In the genomic region with DNA sequence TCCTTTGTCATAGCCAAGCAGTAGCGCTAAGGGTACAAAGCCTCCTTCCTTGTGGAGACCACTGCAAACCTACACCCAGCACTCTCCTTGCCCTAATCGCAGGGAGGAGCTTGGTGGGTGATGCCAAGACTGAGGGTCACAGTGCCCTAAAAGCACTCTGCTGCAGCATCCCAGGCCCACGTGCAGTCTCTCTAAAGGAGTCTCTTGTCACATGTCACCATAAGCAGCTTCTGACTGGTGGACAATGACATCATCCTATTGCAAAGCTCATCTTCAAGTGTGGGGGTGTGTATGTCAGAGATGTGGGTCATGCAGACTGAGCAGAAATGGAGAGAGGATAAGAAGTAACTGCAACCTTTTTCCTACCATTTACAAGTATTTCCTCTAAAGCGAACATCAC, we compare ENCODE assay signal across 9 mouse cellular contexts. TPM values are rescaled to one million over a fixed set of nuclear protein-coding genes. Genes with fewer than 3 reads are reported as not detected.
A peak's percentile ranks its signal among the peaks of the same experiment; 100 is the strongest.
DNase-seq lines count a peak whose midpoint lies in the region; ATAC-seq and TF ChIP-seq lines count a peak whose summit lies in the region.
"Had no signal": no experiment of that assay in that cellular context is flagged by ENCODE, and none has a peak within 500 bp of the region (broad histone marks: within the 10 kb centered on the region; RNA-seq: fewer than 3 reads in every experiment).

No protein-coding gene starts in this region.

- H3K9ac ChIP-seq in embryonic facial prominence, embryonic 14.5 days (ENCODE audit: low read depth, low read length): peak overlapping the region; percentile 71; the same call in 1 of the 2 replicates
- no peak overlapping the region for H3K9ac ChIP-seq in stomach, postnatal 0 days (ENCODE audit: low read length)

- peak; percentile 47; the same call in 1 of the 2 replicates for ATAC-seq in cerebellum, adult (ENCODE audit: insufficient number of reproducible peaks, low FRiP score, low TSS enrichment)
- no peak for ATAC-seq in embryonic facial prominence, embryonic 14.5 days (ENCODE audit: low read depth)
- no peak for ATAC-seq in stomach, postnatal 0 days (ENCODE audit: low FRiP score, low TSS enrichment)
- ATAC-seq in erythroblast, adult 5-6 weeks (replicated peaks; ENCODE audit: low FRiP score, poor library complexity, severe bottlenecking): no peak

- H3K4me3 ChIP-seq in embryonic facial prominence, embryonic 14.5 days (ENCODE audit: low read depth, low read length): peak overlapping the region; percentile 96; the same call in 1 of the 2 replicates
- peak overlapping the region; percentile 80; the same call in 1 of the 2 replicates for H3K4me3 ChIP-seq in midbrain, embryonic 10.5 days
- H3K4me3 ChIP-seq in stomach, postnatal 0 days (ENCODE audit: low read depth, low read length): no peak overlapping the region

- peaks cover 52% of the 10 kb centered on the region for H3K36me3 ChIP-seq in embryonic facial prominence, embryonic 14.5 days (ENCODE audit: control insufficient read depth, insufficient read depth, low read length)
- peaks cover 54% of the 10 kb centered on the region for H3K36me3 ChIP-seq in midbrain, embryonic 10.5 days
- peaks cover 6% of the 10 kb centered on the region for H3K36me3 ChIP-seq in stomach, postnatal 0 days (ENCODE audit: control insufficient read depth, insufficient read depth, low read length)

- WGBS in embryonic facial prominence, embryonic 14.5 days: 76% methylated on average over 4 of the region's 4 CpGs
- 76% methylated on average over 4 of the region's 4 CpGs for WGBS in midbrain, embryonic 10.5 days
- 75% methylated on average over 4 of the region's 4 CpGs for WGBS in stomach, postnatal 0 days

- H3K27me3 ChIP-seq in embryonic facial prominence, embryonic 14.5 days (replicated peaks; ENCODE audit: control insufficient read depth, insufficient read depth, low read length): no peaks in the 10 kb centered on the region
- no peaks in the 10 kb centered on the region for H3K27me3 ChIP-seq in midbrain, embryonic 10.5 days (ENCODE audit: low read depth, poor library complexity, severe bottlenecking)
- no peaks in the 10 kb centered on the region for H3K27me3 ChIP-seq in stomach, postnatal 0 days (ENCODE audit: control insufficient read depth, insufficient read depth, low read length)
- H3K27me3 ChIP-seq: embryonic facial prominence, embryonic 12.5 days had no signal

- no peaks in the 10 kb centered on the region for H3K9me3 ChIP-seq in embryonic facial prominence, embryonic 14.5 days (ENCODE audit: control insufficient read depth, low read length)
- H3K9me3 ChIP-seq in midbrain, embryonic 10.5 days (replicated peaks): no peaks in the 10 kb centered on the region
- H3K9me3 ChIP-seq in stomach, postnatal 0 days (ENCODE audit: control insufficient read depth, low read length): no peaks in the 10 kb centered on the region
- H3K9me3 ChIP-seq: embryonic facial prominence, embryonic 12.5 days had no signal

- peaks cover 26% of the 10 kb centered on the region for H3K4me1 ChIP-seq in embryonic facial prominence, embryonic 14.5 days (ENCODE audit: control insufficient read depth, insufficient read depth, low read length)
- peaks cover 52% of the 10 kb centered on the region for H3K4me1 ChIP-seq in midbrain, embryonic 10.5 days
- peaks cover 5% of the 10 kb centered on the region for H3K4me1 ChIP-seq in stomach, postnatal 0 days (replicated peaks; ENCODE audit: control insufficient read depth, insufficient read depth)

- TF ChIP-seq CTCF in stomach, postnatal 0 days (IDR thresholded peaks at IDR 0.05; ENCODE audit: low read depth): no peak

- DNase-seq in cerebellum, postnatal 4 days (ENCODE audit: low spot score in 2 of 2): no peak
- DNase-seq in 3T3-L1 (ENCODE audit: low read depth, low spot score): peak; percentile 31
- DNase-seq in embryonic facial prominence, embryonic 14.5 days (ENCODE audit: low spot score): no peak
- DNase-seq in midbrain, embryonic 10.5 days (ENCODE audit: low spot score): no peak
- DNase-seq in stomach, postnatal 0 days (ENCODE audit: low spot score): no peak
- no peak for DNase-seq in spleen, postnatal 4 days (ENCODE audit: low spot score in 2 of 2)

- H3K4me2 ChIP-seq in embryonic facial prominence, embryonic 14.5 days (ENCODE audit: low read depth, low read length): peak overlapping the region; percentile 94
- no peak overlapping the region for H3K4me2 ChIP-seq in stomach, postnatal 0 days (replicated peaks; ENCODE audit: low read depth)

- no peak overlapping the region for H3K27ac ChIP-seq in embryonic facial prominence, embryonic 14.5 days (replicated peaks; ENCODE audit: low read depth, low read length)
- H3K27ac ChIP-seq in midbrain, embryonic 10.5 days (replicated peaks): no peak overlapping the region
- H3K27ac ChIP-seq in stomach, postnatal 0 days (replicated peaks): no peak overlapping the region

- no peak for TF ChIP-seq EP300 in stomach, postnatal 0 days (optimal IDR thresholded peaks at IDR 0.05)

RNA-seq across cellular contexts. Expression of a gene that starts 3.9 kb away (rescaled TPM):
- 22.5 and 23.8 TPM in 2 replicates for polyA plus RNA-seq in embryonic facial prominence, embryonic 14.5 days (2014; fragmentation: Nextera tagmentation; extraction: Ambion mirVana)
- polyA plus RNA-seq in midbrain, embryonic 10.5 days (2016; fragmentation: Nextera tagmentation; extraction: Ambion mirVana): 12.4 and 12.9 TPM in 2 replicates
- 4.2 and 5.0 TPM in 2 replicates for polyA plus RNA-seq in stomach, postnatal 0 days (2015; fragmentation: Nextera tagmentation; extraction: Ambion mirVana)
- 0.96 and 6.7 TPM in 2 replicates for total RNA-seq in erythroblast, adult 5-6 weeks (2015; ENCODE audit: low replicate concordance)
- 2.1 and 7.8 TPM in 2 replicates for total RNA-seq in erythroblast, adult 5-6 weeks (2017; ENCODE audit: low replicate concordance)

RNA-seq across cellular contexts. Expression of a gene that starts 39.1 kb away (rescaled TPM):
- 123 and 127 TPM in 2 replicates for polyA plus RNA-seq in embryonic facial prominence, embryonic 14.5 days (2014; fragmentation: Nextera tagmentation; extraction: Ambion mirVana)
- 172 and 182 TPM in 2 replicates for polyA plus RNA-seq in midbrain, embryonic 10.5 days (2016; fragmentation: Nextera tagmentation; extraction: Ambion mirVana)
- 73.6 and 77.7 TPM in 2 replicates for polyA plus RNA-seq in stomach, postnatal 0 days (2015; fragmentation: Nextera tagmentation; extraction: Ambion mirVana)
- total RNA-seq in erythroblast, adult 5-6 weeks (2015; ENCODE audit: low replicate concordance): 118 and 129 TPM in 2 replicates
- 48.2 and 60.8 TPM in 2 replicates for total RNA-seq in erythroblast, adult 5-6 weeks (2017; ENCODE audit: low replicate concordance)

RNA-seq across cellular contexts. Expression of a gene that starts 46.4 kb away (rescaled TPM):
- polyA plus RNA-seq in embryonic facial prominence, embryonic 14.5 days (2014; fragmentation: Nextera tagmentation; extraction: Ambion mirVana): 1.4 and 2.3 TPM in 2 replicates
- polyA plus RNA-seq in midbrain, embryonic 10.5 days (2016; fragmentation: Nextera tagmentation; extraction: Ambion mirVana): 0.39 and 0.52 TPM in 2 replicates
- polyA plus RNA-seq in stomach, postnatal 0 days (2015; fragmentation: Nextera tagmentation; extraction: Ambion mirVana): 4.3 and 4.5 TPM in 2 replicates
- total RNA-seq in erythroblast, adult 5-6 weeks (2015; ENCODE audit: low replicate concordance): 9.4 and 10.0 TPM in 2 replicates
- 3.0 and 3.1 TPM in 2 replicates for total RNA-seq in erythroblast, adult 5-6 weeks (2017; ENCODE audit: low replicate concordance)
